In genomic region chrX:140406501-140406900, GRCm38 (mm10) we compare ENCODE assay signal across 13 mouse cellular contexts. TPM values are rescaled to one million over a fixed set of nuclear protein-coding genes. Genes with fewer than 3 reads are reported as not detected.
DNase-seq lines count a peak whose midpoint lies in the region; ATAC-seq and TF ChIP-seq lines count a peak whose summit lies in the region.
"Had no signal": no experiment of that assay in that cellular context is flagged by ENCODE, and none has a peak within 500 bp of the region (broad histone marks: within the 10 kb centered on the region; RNA-seq: fewer than 3 reads in every experiment).

No protein-coding gene starts in this region.

- H3K4me1 ChIP-seq in kidney, embryonic 16.5 days (ENCODE audit: insufficient read depth, low read length) = no peaks in the 10 kb centered on the region
- H3K4me1 ChIP-seq in lung, embryonic 14.5 days (ENCODE audit: insufficient read depth) = no peaks in the 10 kb centered on the region
- H3K4me1 ChIP-seq: hindbrain, embryonic 12.5 days; midbrain, embryonic 10.5 days had no signal

- H3K27ac ChIP-seq in kidney, embryonic 16.5 days (ENCODE audit: low read length) = no peak overlapping the region
- no peak overlapping the region for H3K27ac ChIP-seq in lung, embryonic 14.5 days (ENCODE audit: low read depth)
- H3K27ac ChIP-seq: hindbrain, embryonic 12.5 days; left cerebral cortex, adult 2 months; midbrain, embryonic 10.5 days had no signal

- H3K27me3 ChIP-seq in kidney, embryonic 16.5 days (ENCODE audit: insufficient read depth, low read length) = peaks cover 21% of the 10 kb centered on the region; the same call in 1 of the 2 replicates
- H3K27me3 ChIP-seq in lung, embryonic 14.5 days (ENCODE audit: insufficient read depth, low read length) = no peaks in the 10 kb centered on the region

- ATAC-seq in kidney, embryonic 16.5 days (ENCODE audit: low FRiP score, low TSS enrichment) = peak; percentile 88
- ATAC-seq in lung, embryonic 14.5 days (ENCODE audit: insufficient read depth) = peak; percentile 54; the same call in 1 of the 2 replicates
- ATAC-seq: activated CD4-positive, CD25-positive, alpha-beta regulatory T cell, adult 4 months had no signal

- no peak overlapping the region for H3K9ac ChIP-seq in kidney, embryonic 16.5 days (replicated peaks; ENCODE audit: low read length)
- no peak overlapping the region for H3K9ac ChIP-seq in lung, embryonic 14.5 days
- H3K9ac ChIP-seq: hindbrain, embryonic 12.5 days had no signal

- no peaks in the 10 kb centered on the region for H3K9me3 ChIP-seq in kidney, embryonic 16.5 days (ENCODE audit: low read length)
- H3K9me3 ChIP-seq in lung, embryonic 14.5 days (ENCODE audit: low read depth, low read length) = no peaks in the 10 kb centered on the region
- H3K9me3 ChIP-seq: hindbrain, embryonic 12.5 days; midbrain, embryonic 10.5 days had no signal

- no peak overlapping the region for H3K4me2 ChIP-seq in kidney, embryonic 16.5 days (replicated peaks; ENCODE audit: low read depth, low read length)
- no peak overlapping the region for H3K4me2 ChIP-seq in lung, embryonic 14.5 days
- H3K4me2 ChIP-seq: hindbrain, embryonic 12.5 days had no signal

- no peak overlapping the region for H3K4me3 ChIP-seq in kidney, embryonic 16.5 days (ENCODE audit: low read length)
- no peak overlapping the region for H3K4me3 ChIP-seq in lung, embryonic 14.5 days (ENCODE audit: low read depth, low read length)
- H3K4me3 ChIP-seq: hindbrain, embryonic 12.5 days; left cerebral cortex, adult 2 months; midbrain, embryonic 10.5 days had no signal

- TF ChIP-seq CTCF in lung, embryonic 14.5 days (IDR thresholded peaks at IDR 0.05; ENCODE audit: low read depth) = no peak

- DNase-seq in ES-CJ7 (ENCODE audit: low read depth, low spot score) (peak; percentile 74), WW6 (ENCODE audit: low read depth, low spot score) (peak; percentile 14)
- DNase-seq in lung, embryonic 14.5 days = no peak
- no peak for DNase-seq in cerebellum, adult 11-12 months
- no peak for DNase-seq in heart, adult 9 months (ENCODE audit: low spot score in 2 of 2)
- no peak for DNase-seq in adrenal gland, postnatal 14 days
- DNase-seq: gastrocnemius, postnatal 25 days; right cerebral cortex, postnatal 4 days had no signal

- H3K36me3 ChIP-seq in kidney, embryonic 16.5 days (ENCODE audit: insufficient read depth, low read length) = no peaks in the 10 kb centered on the region
- H3K36me3 ChIP-seq in lung, embryonic 14.5 days (ENCODE audit: insufficient read depth) = no peaks in the 10 kb centered on the region
- H3K36me3 ChIP-seq: hindbrain, embryonic 12.5 days; midbrain, embryonic 10.5 days had no signal

RNA-seq across cellular contexts. Expression of gene Prps1, which starts 49.9 kb away (rescaled TPM):
- polyA plus RNA-seq in kidney, embryonic 16.5 days (2015; fragmentation: Nextera tagmentation; extraction: Ambion mirVana) = 45.3 and 45.8 TPM in 2 replicates
- polyA plus RNA-seq in lung, embryonic 14.5 days (2014; fragmentation: Nextera tagmentation; extraction: Ambion mirVana) = 48.7 and 49.6 TPM in 2 replicates
- 18.7 and 19.7 TPM in 2 replicates for total RNA-seq in adrenal gland, postnatal 14 days (2021)

Comparison
In these comparisons a context has a peak if more than half of its experiments do, and no peak if none do; other contexts are left out.
1. DNase-seq: peak in ES-CJ7 (single experiment) and WW6 (single experiment); none in lung, embryonic 14.5 days (single experiment), cerebellum, adult 11-12 months (single experiment), heart, adult 9 months (0 of 2) and adrenal gland, postnatal 14 days (single experiment).